Mouse (Mus musculus) T-helper 17 cell (primary cell): ENCODE measurements around the gene Trip6.

Experiments used
- in situ Hi-C, 2 experiments: fragments of 300-600 bp; cut with MboI, MseI; formaldehyde crosslinking; loops; 1 replicate in 1 of 2; 2 replicates in 1 of 2; pipeline ENCODE4 v1.15.1; 2025; ENCODE audit warnings: high pct_unique_total_duplicates in 2 of 2

Gene Trip6

GRCm38 (mm10) chr5:137314193-137315083 is at the start of gene Trip6:
Gene Trip6, minus strand, starts transcription at chr5:137314404.
- in situ Hi-C loops, result loop anchor here in 1 of 2 experiments (25.0 kb wide), 1 partner anchor 1352 kb away; the partner anchor contains the start of gene Ssc4d

GRCm38 (mm10) chr5:137358382-137358781 is 44.2 kb upstream of the Trip6 start:
- in situ Hi-C loops, result no loop called here

- in situ Hi-C loops, result loop anchor here in 1 of 2 experiments (5.0 kb wide), 1 partner anchor 88 kb away; no protein-coding TSS in a partner anchor
Measured at GRCm38 (mm10) chr5:137354091-137354490, 39.9 kb upstream of the Trip6 start.

GRCm38 (mm10) chr5:137352011-137352975 is 38.1 kb upstream of the Trip6 start:
- in situ Hi-C loops, result loop anchor here in 1 of 2 experiments (5.0 kb wide), 1 partner anchor 90 kb away; no protein-coding TSS in a partner anchor

- in situ Hi-C loops, result loop anchor here in 1 of 2 experiments (5.0 kb wide), 1 partner anchor 91 kb away; no protein-coding TSS in a partner anchor
Measured at GRCm38 (mm10) chr5:137351394-137351793, 37.2 kb upstream of the Trip6 start.

GRCm38 (mm10) chr5:137351058-137351380 is 36.8 kb upstream of the Trip6 start:
- in situ Hi-C loops, result loop anchor here in 1 of 2 experiments (5.0 kb wide), 1 partner anchor 91 kb away; no protein-coding TSS in a partner anchor

GRCm38 (mm10) chr5:137350205-137351057 is 36.2 kb upstream of the Trip6 start:
- in situ Hi-C loops, result loop anchor here in 1 of 2 experiments (5.0 kb wide), 1 partner anchor 92 kb away; no protein-coding TSS in a partner anchor

- in situ Hi-C loops, result loop anchor here in 1 of 2 experiments (5.0 to 25.0 kb wide), 2 partner anchors 93 to 413 kb away; no protein-coding TSS in a partner anchor
Measured at GRCm38 (mm10) chr5:137349384-137350204, 35.4 kb upstream of the Trip6 start, which contains the start of gene Ephb4. Gene Ephb4, plus strand, starts transcription at chr5:137350109.

- in situ Hi-C loops, result loop anchor here in 1 of 2 experiments (25.0 kb wide), 1 partner anchor 414 kb away; no protein-coding TSS in a partner anchor
Measured at GRCm38 (mm10) chr5:137348482-137349383, 34.5 kb upstream of the Trip6 start.

GRCm38 (mm10) chr5:137347856-137348255 is 33.7 kb upstream of the Trip6 start:
- in situ Hi-C loops, result loop anchor here in 1 of 2 experiments (25.0 kb wide), 1 partner anchor 414 kb away; no protein-coding TSS in a partner anchor

- in situ Hi-C loops, result loop anchor here in 1 of 2 experiments (25.0 kb wide), 1 partner anchor 415 kb away; no protein-coding TSS in a partner anchor
Measured at GRCm38 (mm10) chr5:137346983-137347382, 32.8 kb upstream of the Trip6 start.

- in situ Hi-C loops, result loop anchor here in 1 of 2 experiments (25.0 kb wide), 1 partner anchor 416 kb away; no protein-coding TSS in a partner anchor
Measured at GRCm38 (mm10) chr5:137346388-137346787, 32.2 kb upstream of the Trip6 start.

GRCm38 (mm10) chr5:137345821-137346220 is 31.6 kb upstream of the Trip6 start:
- in situ Hi-C loops, result loop anchor here in 1 of 2 experiments (25.0 kb wide), 1 partner anchor 416 kb away; no protein-coding TSS in a partner anchor

- in situ Hi-C loops, result loop anchor here in 1 of 2 experiments (25.0 kb wide), 1 partner anchor 418 kb away; no protein-coding TSS in a partner anchor
Measured at GRCm38 (mm10) chr5:137343869-137344268, 29.7 kb upstream of the Trip6 start.

- in situ Hi-C loops, result loop anchor here in 1 of 2 experiments (25.0 kb wide), 1 partner anchor 419 kb away; no protein-coding TSS in a partner anchor
Measured at GRCm38 (mm10) chr5:137343412-137343811, 29.2 kb upstream of the Trip6 start.

GRCm38 (mm10) chr5:137342407-137343012 is 28.3 kb upstream of the Trip6 start:
- in situ Hi-C loops, result loop anchor here in 1 of 2 experiments (25.0 kb wide), 1 partner anchor 420 kb away; no protein-coding TSS in a partner anchor

GRCm38 (mm10) chr5:137340222-137340621 is 26.0 kb upstream of the Trip6 start:
- in situ Hi-C loops, result loop anchor here in 1 of 2 experiments (25.0 kb wide), 1 partner anchor 422 kb away; no protein-coding TSS in a partner anchor
